Mouse (Mus musculus) limb, embryonic 13.5 days (tissue): ENCODE data around the gene Sin3b. TPM values are rescaled to one million over a fixed set of nuclear protein-coding genes. Genes with fewer than 3 reads are reported as not detected.

Experiments used
- microRNA-seq: library from miRNA; unstranded; fragments of <30 nt; microRNA quantifications from one replicate; pipeline ENCODE4, GENCODE M21; 2016
- polyA plus RNA-seq: library from polyadenylated mRNA; unstranded; fragments of >200 nt; fragmentation: Nextera tagmentation; extraction: Ambion mirVana; gene quantifications from 2 replicates; pipeline ENCODE4 v1.2.1, GENCODE M21; 2015

Sin3b gene
- polyA plus RNA-seq, 1 experiment from 2014 or later: 180 TPM

Small RNA genes lying within 50 kb of the gene (microRNA-seq; reads per million reads assigned to microRNA genes)
- gene Gm26237: not detected

Other genes with a start within 250 kb of the Sin3b start
- 59.1 and 69.8 TPM in 2 replicates for gene Cherp, start 248.1 kb upstream of the Sin3b start, polyA plus RNA-seq
- gene Slc35e1, start 230.7 kb upstream of the Sin3b start, polyA plus RNA-seq: 20.2 and 21.8 TPM in 2 replicates
- 19.4 and 19.9 TPM in 2 replicates for gene Med26, start 175.0 kb upstream of the Sin3b start, polyA plus RNA-seq
- gene Smim7, start 152.2 kb upstream of the Sin3b start, polyA plus RNA-seq: 129 and 130 TPM in 2 replicates
- gene Tmem38a, start 151.2 kb upstream of the Sin3b start, polyA plus RNA-seq: 26.7 and 27.6 TPM in 2 replicates
- gene Nwd1, start 76.6 kb upstream of the Sin3b start, polyA plus RNA-seq: 0.01 and 0.04 TPM in 2 replicates
- 0.94 and 1.9 TPM in 2 replicates for gene F2rl3, start 38.6 kb downstream of the Sin3b start, polyA plus RNA-seq